8 mouse cellular contexts compared by ENCODE assay signal in the genomic region with DNA sequence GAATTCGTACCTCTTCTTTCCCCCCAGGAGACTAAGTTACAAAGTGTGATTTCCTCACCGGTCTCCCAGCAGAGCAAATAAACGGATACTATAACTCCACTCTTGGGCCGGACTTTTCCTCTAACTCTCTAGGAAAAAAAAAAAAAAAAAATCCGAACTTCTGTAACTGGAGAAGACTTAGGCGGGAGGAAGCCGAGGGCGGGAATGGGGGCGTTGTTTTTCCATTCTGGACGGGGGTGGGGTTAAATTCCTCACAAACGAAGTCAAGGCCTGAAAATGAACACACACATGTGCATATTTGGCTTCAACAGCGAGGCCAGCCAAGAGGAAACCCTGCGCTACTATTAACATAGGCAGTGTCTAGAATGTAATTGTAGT. TPM values are rescaled to one million over a fixed set of nuclear protein-coding genes. Genes with fewer than 3 reads are reported as not detected.
DNase-seq lines count a peak whose midpoint lies in the region; ATAC-seq and TF ChIP-seq lines count a peak whose summit lies in the region.

No protein-coding gene starts in this region.

- no peak for TF ChIP-seq RAD21 in CH12.LX (IDR thresholded peaks at IDR 0.05; ENCODE audit: low read depth, low read length)

- peaks cover 3% of the 10 kb centered on the region for H3K9me3 ChIP-seq in CH12.LX (replicated peaks; ENCODE audit: low read length)
- H3K9me3 ChIP-seq in embryonic facial prominence, embryonic 12.5 days = no peaks in the 10 kb centered on the region
- no peaks in the 10 kb centered on the region for H3K9me3 ChIP-seq in heart, embryonic 11.5 days (replicated peaks; ENCODE audit: control insufficient read depth, low read length)
- H3K9me3 ChIP-seq in kidney, embryonic 16.5 days (ENCODE audit: low read length) = no peaks in the 10 kb centered on the region; the same call in 1 of the 2 replicates

- no peaks in the 10 kb centered on the region for H3K27me3 ChIP-seq in CH12.LX (replicated peaks)
- H3K27me3 ChIP-seq in embryonic facial prominence, embryonic 12.5 days = no peaks in the 10 kb centered on the region
- no peaks in the 10 kb centered on the region for H3K27me3 ChIP-seq in heart, embryonic 11.5 days (ENCODE audit: control insufficient read depth, insufficient read depth, low read length)
- H3K27me3 ChIP-seq in kidney, embryonic 16.5 days (ENCODE audit: insufficient read depth, low read length) = no peaks in the 10 kb centered on the region
- H3K27me3 ChIP-seq in splenic B cell, adult 2 months (ENCODE audit: control insufficient read depth, insufficient read depth, low read length, poor library complexity, severe bottlenecking) = no peaks in the 10 kb centered on the region

- H3K36me3 ChIP-seq in CH12.LX (replicated peaks in 1 of 2; ENCODE audit: control insufficient read depth in 1 of 2, insufficient read depth in 1 of 2, low read length in 1 of 2) = peaks cover 2 to 6% of the 10 kb centered on the region in 2 experiments
- H3K36me3 ChIP-seq in embryonic facial prominence, embryonic 12.5 days = 0 out of 2 replicates have a peak, but pooled peaks cover 1% of the 10 kb centered on the region
- no peaks in the 10 kb centered on the region for H3K36me3 ChIP-seq in heart, embryonic 11.5 days (ENCODE audit: control insufficient read depth, insufficient read depth, low read length)
- peaks cover 2% of the 10 kb centered on the region; the same call in 1 of the 2 replicates for H3K36me3 ChIP-seq in kidney, embryonic 16.5 days (ENCODE audit: insufficient read depth, low read length)
- H3K36me3 ChIP-seq in splenic B cell, adult 2 months (ENCODE audit: control insufficient read depth, insufficient read depth, low read length, poor library complexity, severe bottlenecking) = no peaks in the 10 kb centered on the region

- in situ Hi-C loops in CH12.LX (cut with MboI; ENCODE audit: low pct_ligation_motif_present, low pct_unique_long_range_greater_than_20kb, low sequenced_read_pairs) = no loop called here

- TF ChIP-seq CTCF in CH12.LX (conservative IDR thresholded peaks at IDR 0.05 in 1 of 2, IDR thresholded peaks at IDR 0.05 in 1 of 2; ENCODE audit: low read depth in 2 of 2, low read length in 2 of 2) = no peak

- no peak overlapping the region; the same call in 1 of the 2 replicates for H3K27ac ChIP-seq in CH12.LX (ENCODE audit: insufficient read depth, low read depth)
- H3K27ac ChIP-seq in embryonic facial prominence, embryonic 12.5 days = peak overlapping the region; percentile 97
- H3K27ac ChIP-seq in heart, embryonic 11.5 days (ENCODE audit: low read depth, low read length) = peak overlapping the region; percentile 98
- H3K27ac ChIP-seq in kidney, embryonic 16.5 days (ENCODE audit: low read length) = peak overlapping the region; percentile 95

- TF ChIP-seq POLR2A in CH12.LX (IDR thresholded peaks at IDR 0.05; ENCODE audit: low read depth, low read length) = no peak

- 0 out of 2 replicates have a peak, but pooled peaks cover 2% of the 10 kb centered on the region for H3K79me2 ChIP-seq in CH12.LX (replicated peaks; ENCODE audit: control insufficient read depth, extremely low read depth, insufficient read depth, poor library complexity, severe bottlenecking)

- TF ChIP-seq EP300 in CH12.LX (IDR thresholded peaks at IDR 0.05; ENCODE audit: low read length) = no peak

- WGBS in embryonic facial prominence, embryonic 12.5 days = under 1% methylated on average over 13 of the region's 13 CpGs
- under 1% methylated on average over 13 of the region's 13 CpGs for WGBS in heart, embryonic 11.5 days (ENCODE audit: insufficient replicate concordance)
- WGBS in kidney, embryonic 16.5 days = 0% methylated on average over 13 of the region's 13 CpGs

- peak overlapping the region; percentile 87 for H3K4me2 ChIP-seq in CH12.LX (ENCODE audit: insufficient read depth, low read depth, poor library complexity, severe bottlenecking)
- peak overlapping the region; percentile 78 for H3K4me2 ChIP-seq in embryonic facial prominence, embryonic 12.5 days (replicated peaks)
- H3K4me2 ChIP-seq in heart, embryonic 11.5 days = peak overlapping the region; percentile 80
- peak overlapping the region; percentile 85 for H3K4me2 ChIP-seq in kidney, embryonic 16.5 days (replicated peaks; ENCODE audit: low read depth, low read length)

- H3K4me3 ChIP-seq in CH12.LX (replicated peaks in 1 of 3; ENCODE audit: low read depth in 2 of 3, low read length in 2 of 3, poor library complexity in 1 of 3) = peak overlapping the region; percentile 76 to 82 (median 77)
- peak overlapping the region; percentile 73 for H3K4me3 ChIP-seq in embryonic facial prominence, embryonic 12.5 days
- peak overlapping the region; percentile 85 for H3K4me3 ChIP-seq in heart, embryonic 11.5 days (ENCODE audit: low read depth, low read length)
- peak overlapping the region; percentile 79 for H3K4me3 ChIP-seq in kidney, embryonic 16.5 days (ENCODE audit: low read length)

- peak overlapping the region; percentile 59 for H3K9ac ChIP-seq in CH12.LX (ENCODE audit: insufficient read depth, low read depth)
- H3K9ac ChIP-seq in embryonic facial prominence, embryonic 12.5 days = peak overlapping the region; percentile 83
- H3K9ac ChIP-seq in heart, embryonic 11.5 days (ENCODE audit: low read depth, low read length) = peak overlapping the region; percentile 91
- peak overlapping the region; percentile 91 for H3K9ac ChIP-seq in kidney, embryonic 16.5 days (replicated peaks; ENCODE audit: low read length)

- peaks cover 3 to 37% of the 10 kb centered on the region in 2 experiments for H3K4me1 ChIP-seq in CH12.LX (ENCODE audit: control insufficient read depth in 1 of 2, insufficient read depth in 2 of 2)
- peaks cover 17% of the 10 kb centered on the region for H3K4me1 ChIP-seq in embryonic facial prominence, embryonic 12.5 days
- peaks cover 17% of the 10 kb centered on the region; the same call in 1 of the 2 replicates for H3K4me1 ChIP-seq in heart, embryonic 11.5 days (ENCODE audit: control insufficient read depth, insufficient read depth, low read length)
- H3K4me1 ChIP-seq in kidney, embryonic 16.5 days (ENCODE audit: insufficient read depth, low read length) = peaks cover 22% of the 10 kb centered on the region

- peak; percentile 62 for DNase-seq in CH12.LX (ENCODE audit: extremely low read depth)
- DNase-seq in adrenal gland, adult (ENCODE audit: inconsistent age in 2 of 2, low spot score in 1 of 2) = peak; percentile 89 to 96
- DNase-seq in lung, postnatal 25 days (ENCODE audit: low spot score) = peak; percentile 82
- peak; percentile 9 for DNase-seq in splenic B cell, adult 2 months (ENCODE audit: low read depth, low spot score)
- DNase-seq in layer of hippocampus, adult 8-10 months (ENCODE audit: low spot score in 2 of 2) = no peak

- ATAC-seq in embryonic facial prominence, embryonic 12.5 days (ENCODE audit: insufficient number of reproducible peaks, insufficient read depth, low FRiP score, low TSS enrichment) = peak; percentile 76
- ATAC-seq in heart, embryonic 11.5 days (replicated peaks; ENCODE audit: insufficient number of reproducible peaks, low FRiP score, low TSS enrichment) = peak; percentile 76
- peak; percentile 85 for ATAC-seq in kidney, embryonic 16.5 days (ENCODE audit: low FRiP score, low TSS enrichment)

- dilution Hi-C loops in CH12.LX (cut with MboI; ENCODE audit: extremely low pct_ligation_motif_present, extremely low pct_unique_long_range_greater_than_20kb, low sequenced_read_pairs) = no loop called here

TF ChIP-seq in CH12.LX, 34 proteins besides CTCF, POLR2A, EP300 and RAD21:
- TF ChIP-seq POLR2AphosphoS2 (IDR thresholded peaks at IDR 0.05; ENCODE audit: low read depth, low read length) (no peak), MAZ (IDR thresholded peaks at IDR 0.05; ENCODE audit: low read depth, low read length) (no peak), ZNF384 (IDR thresholded peaks at IDR 0.05; ENCODE audit: low read depth, low read length) (peak; percentile 92), MAX (IDR thresholded peaks at IDR 0.05; ENCODE audit: low read length) (peak; percentile 74; the same call in 1 of the 2 replicates), SIN3A (IDR thresholded peaks at IDR 0.05; ENCODE audit: low read length) (peak; percentile 43; the same call in 1 of the 2 replicates)
TF ChIP-seq in CH12.LX: peak in this region for 3.

RNA-seq across cellular contexts. Expression of a gene that starts 19.1 kb away (rescaled TPM):
- total RNA-seq in CH12.LX (2012; rRNA removed) (25.7 and 29.2 TPM in 2 replicates), CH12.LX (2014; rRNA removed) (53.2 and 55.7 TPM in 2 replicates)
- polyA plus RNA-seq in CH12.LX (2012; ENCODE audit: insufficient read length, low read depth) = 37.5 and 44.7 TPM in 2 replicates
- 104 and 105 TPM in 2 replicates for polyA plus RNA-seq in embryonic facial prominence, embryonic 12.5 days (2016; fragmentation: Nextera tagmentation; extraction: Ambion mirVana)
- polyA plus RNA-seq in heart, embryonic 11.5 days (2014; fragmentation: Nextera tagmentation; extraction: Ambion mirVana) = 31.2 and 37.1 TPM in 2 replicates
- polyA plus RNA-seq in kidney, embryonic 16.5 days (2015; fragmentation: Nextera tagmentation; extraction: Ambion mirVana) = 66.2 and 81.1 TPM in 2 replicates
- 100 to 1,000 TPM in 3 of 4 experiments, 10 to 100 TPM in 1; 99.3 to 111 (median 105) TPM for total RNA-seq in layer of hippocampus, adult 8-10 months (2022)

RNA-seq across cellular contexts. Expression of a gene that starts 53.2 kb away (rescaled TPM):
- total RNA-seq in CH12.LX (2012; rRNA removed) (24.8 and 26.0 TPM in 2 replicates), CH12.LX (2014; rRNA removed) (35.9 and 41.1 TPM in 2 replicates)
- 35.1 and 39.1 TPM in 2 replicates for polyA plus RNA-seq in CH12.LX (2012; ENCODE audit: insufficient read length, low read depth)
- 90.3 and 92.9 TPM in 2 replicates for polyA plus RNA-seq in embryonic facial prominence, embryonic 12.5 days (2016; fragmentation: Nextera tagmentation; extraction: Ambion mirVana)
- 38.8 and 42.4 TPM in 2 replicates for polyA plus RNA-seq in heart, embryonic 11.5 days (2014; fragmentation: Nextera tagmentation; extraction: Ambion mirVana)
- 59.7 and 64.6 TPM in 2 replicates for polyA plus RNA-seq in kidney, embryonic 16.5 days (2015; fragmentation: Nextera tagmentation; extraction: Ambion mirVana)
- 10 to 100 TPM; 20.2 to 28.5 (median 27.5) TPM for total RNA-seq in layer of hippocampus, adult 8-10 months (2022)

Comparison
In these comparisons a context has a peak if more than half of its experiments do, and no peak if none do; other contexts are left out.
1. DNase-seq: peak in CH12.LX (single experiment), adrenal gland, adult (2 of 2), lung, postnatal 25 days (single experiment) and splenic B cell, adult 2 months (single experiment); none in layer of hippocampus, adult 8-10 months (0 of 2).
2. Peak in every context shown above with its lines, with median percentiles within 50 percentile points of each other: H3K4me2 ChIP-seq, H3K4me3 ChIP-seq, H3K9ac ChIP-seq and ATAC-seq.